Mouse (Mus musculus) cerebellum, adult 18-20 months (tissue): ENCODE measurements around the gene Trcg1.

Source experiments
- DNase-seq, 2 experiments: peaks; one replicate each; pipeline ENCODE4 v3.0.0; 2021

Trcg1 gene

DNA sequence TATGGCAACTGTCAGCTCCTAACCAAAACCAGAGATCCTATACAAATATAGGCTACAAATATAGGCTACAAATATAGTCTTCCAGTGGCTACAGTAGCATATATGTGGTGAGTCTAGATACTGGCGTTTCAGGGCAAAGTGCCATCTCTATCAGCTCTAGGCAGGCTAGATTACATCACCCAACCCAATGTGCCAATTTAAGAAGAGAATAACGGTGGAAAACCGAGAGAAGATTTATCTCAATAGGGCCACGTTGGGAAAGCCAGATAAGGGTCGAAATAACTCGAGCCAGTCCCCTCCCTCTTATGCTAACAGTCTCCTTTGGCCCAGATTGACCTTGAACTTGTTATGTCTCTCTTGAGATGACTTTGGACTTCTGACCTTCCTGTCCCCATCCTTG lies 3.2 kb upstream of the Trcg1 start:
- no peak for DNase-seq

DNA sequence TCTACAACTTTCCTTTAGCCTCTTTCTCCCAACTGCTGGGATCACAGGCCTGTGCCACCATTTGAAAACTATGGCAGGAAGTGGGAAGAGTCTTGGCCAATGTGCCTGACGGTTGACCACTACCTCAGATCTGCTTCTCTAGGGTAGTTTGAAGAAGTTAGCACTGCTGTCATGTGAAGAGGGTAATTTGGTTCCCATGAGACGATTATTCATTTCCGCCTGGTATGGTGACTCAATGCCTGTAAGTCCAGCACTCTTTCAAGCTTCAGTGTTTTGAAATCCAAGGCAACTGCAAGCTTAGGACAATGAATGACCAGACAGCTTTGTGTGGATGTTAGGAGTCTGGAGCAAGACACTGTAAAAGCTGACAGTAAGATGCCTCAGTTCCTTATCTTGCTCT lies 2.6 kb upstream of the Trcg1 start:
- no peak for DNase-seq

DNA sequence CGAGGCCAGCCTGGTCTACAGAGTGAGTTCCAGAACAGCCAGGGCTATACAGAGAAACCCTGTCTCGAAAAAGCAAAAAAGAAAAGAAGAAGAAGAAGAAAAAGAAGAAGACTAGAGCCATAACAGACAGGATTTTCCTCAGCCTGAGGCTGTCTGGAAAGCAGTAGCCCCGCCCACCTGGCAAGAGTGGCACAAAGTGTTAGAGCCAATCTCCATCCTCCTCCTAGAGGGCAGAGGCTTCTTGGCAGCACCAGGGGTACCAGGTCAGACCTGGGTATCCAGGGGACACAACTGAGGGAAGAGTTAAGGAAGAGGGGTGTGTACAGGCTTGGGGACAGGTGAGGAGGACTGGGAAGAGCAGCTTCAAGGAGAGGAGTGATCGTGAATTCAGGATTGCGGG lies 1.3 kb downstream of the Trcg1 start:
- DNase-seq = no peak

DNA sequence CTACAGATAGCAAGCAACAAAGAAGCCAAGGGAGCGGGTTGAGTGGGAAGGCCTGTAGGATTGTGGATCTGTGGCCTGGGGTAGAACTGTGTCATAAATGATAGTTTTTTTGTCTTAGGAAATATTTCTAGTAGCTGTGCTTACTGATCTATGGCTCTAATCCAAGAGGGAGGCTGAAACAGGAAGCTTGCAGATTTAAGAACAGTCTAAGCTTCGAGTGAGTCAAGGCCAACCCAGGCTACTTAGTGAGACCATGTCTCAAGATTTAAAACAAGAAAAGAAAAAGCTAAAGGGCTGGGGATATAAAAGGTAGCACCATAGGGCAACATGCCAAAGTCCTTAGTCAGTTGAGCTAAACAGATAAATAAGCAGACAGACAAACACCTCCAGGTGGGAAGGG lies 1.9 kb downstream of the Trcg1 start:
- no peak for DNase-seq

DNA sequence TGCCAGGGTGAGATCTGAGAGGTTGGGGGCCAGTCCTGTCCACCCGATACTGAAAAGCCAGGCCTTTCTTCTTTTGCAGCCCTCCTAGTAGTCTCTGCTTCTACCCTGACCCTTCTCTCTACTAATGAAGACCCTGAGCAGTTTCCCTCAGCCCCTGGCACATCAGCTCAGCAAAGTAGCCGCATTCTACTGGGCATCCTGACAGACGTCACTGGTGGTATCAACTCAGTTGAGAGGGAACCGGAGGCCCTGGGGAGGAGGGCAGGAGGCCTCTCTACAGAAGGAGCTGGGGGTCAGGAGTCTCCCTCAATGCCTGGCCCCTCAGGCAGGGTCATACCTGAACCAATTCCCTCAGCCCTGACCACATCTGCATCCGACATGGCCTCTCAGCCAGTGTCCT lies 4.8 kb downstream of the Trcg1 start:
- DNase-seq = no peak

DNA sequence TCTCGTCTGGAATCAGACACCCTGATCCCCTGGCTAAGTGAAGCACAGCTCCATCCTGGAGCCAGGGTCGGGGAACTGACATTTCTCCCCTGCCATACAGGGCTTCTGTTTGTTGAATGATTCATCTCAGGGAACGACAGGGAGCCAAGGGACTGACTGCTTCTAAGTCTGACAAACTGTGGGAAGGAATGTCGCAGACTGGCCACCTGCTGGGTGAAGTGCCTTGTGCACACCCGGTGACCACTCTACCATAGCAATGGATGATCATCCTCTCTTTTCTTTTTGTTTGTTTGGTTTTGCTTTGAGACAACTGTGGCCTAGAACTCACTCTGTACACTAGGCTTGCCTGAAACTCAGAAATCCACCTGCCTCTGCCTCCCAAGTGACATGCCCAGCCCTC lies 6.6 kb downstream of the Trcg1 start:
- DNase-seq = no peak

DNA sequence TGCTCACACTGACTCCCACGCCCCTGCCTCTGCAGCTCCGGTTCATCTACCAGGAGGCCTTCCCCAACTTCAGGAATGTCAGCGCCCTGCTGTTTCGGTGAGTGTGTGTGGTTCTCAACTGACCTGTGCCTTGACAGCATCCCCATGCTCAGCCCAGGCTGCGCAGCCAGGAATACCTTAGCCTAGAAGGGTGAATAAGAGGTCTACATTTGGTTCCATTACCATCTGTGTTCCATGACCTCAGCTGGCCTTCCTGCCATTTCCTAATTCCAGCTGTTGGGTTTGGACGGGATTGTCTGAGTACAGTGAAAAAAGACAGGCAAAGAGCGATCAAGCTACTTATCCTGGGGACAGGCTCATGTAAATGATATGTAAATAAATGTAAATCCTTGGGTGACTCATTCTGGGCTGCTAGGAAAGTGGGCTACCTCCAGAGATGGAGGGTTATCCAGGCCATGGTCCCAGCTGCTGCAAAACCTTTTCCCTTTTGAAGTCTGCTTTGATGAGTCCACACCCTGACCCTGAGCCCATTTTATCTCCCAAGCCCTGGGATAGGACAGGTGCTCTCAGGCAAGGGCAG lies 7.8 kb downstream of the Trcg1 start:
- no peak for DNase-seq

DNA sequence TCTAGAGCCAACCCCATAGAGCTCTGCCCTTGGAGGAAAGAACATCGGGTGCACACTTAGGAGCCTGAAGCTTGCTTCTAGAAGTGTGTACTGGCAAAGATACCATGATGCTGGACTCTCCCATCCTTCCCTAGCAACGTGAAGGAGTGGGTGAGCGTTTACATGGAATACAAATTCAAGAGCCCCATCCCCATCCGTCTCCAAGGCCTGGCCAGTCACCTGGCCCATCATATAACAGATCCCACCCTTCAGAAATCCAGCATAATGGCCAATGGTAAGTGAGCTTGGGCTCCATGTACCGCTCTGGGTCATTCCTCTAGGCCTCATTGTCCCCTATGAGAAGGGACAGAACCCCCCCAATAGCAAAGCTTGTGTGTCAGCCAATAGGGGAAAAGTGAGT lies 10.1 kb downstream of the Trcg1 start:
- no peak for DNase-seq

DNA sequence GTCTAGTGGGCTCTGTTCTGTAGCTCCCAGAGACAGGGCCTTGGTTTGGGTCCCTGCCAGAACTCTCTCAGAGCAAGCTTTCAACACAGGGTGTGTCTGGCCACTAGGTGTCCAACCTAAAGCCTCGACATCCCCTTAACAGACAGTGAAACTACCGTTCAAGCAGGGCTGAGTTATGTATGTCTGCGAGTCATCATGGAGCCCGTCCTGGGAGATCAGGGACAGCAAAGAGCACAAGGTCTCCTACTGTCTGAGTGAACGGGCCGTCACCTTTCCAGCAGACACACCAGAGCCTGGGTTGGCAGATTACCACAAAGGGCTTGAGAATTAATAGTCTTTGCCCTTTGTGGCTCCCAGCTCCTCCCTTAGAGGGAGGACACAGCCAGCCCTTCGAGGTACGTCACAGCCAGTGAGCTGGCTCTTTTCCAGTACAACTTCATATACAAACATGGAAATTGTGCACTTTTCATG lies 10.9 kb downstream of the Trcg1 start:
- DNase-seq = no peak

DNA sequence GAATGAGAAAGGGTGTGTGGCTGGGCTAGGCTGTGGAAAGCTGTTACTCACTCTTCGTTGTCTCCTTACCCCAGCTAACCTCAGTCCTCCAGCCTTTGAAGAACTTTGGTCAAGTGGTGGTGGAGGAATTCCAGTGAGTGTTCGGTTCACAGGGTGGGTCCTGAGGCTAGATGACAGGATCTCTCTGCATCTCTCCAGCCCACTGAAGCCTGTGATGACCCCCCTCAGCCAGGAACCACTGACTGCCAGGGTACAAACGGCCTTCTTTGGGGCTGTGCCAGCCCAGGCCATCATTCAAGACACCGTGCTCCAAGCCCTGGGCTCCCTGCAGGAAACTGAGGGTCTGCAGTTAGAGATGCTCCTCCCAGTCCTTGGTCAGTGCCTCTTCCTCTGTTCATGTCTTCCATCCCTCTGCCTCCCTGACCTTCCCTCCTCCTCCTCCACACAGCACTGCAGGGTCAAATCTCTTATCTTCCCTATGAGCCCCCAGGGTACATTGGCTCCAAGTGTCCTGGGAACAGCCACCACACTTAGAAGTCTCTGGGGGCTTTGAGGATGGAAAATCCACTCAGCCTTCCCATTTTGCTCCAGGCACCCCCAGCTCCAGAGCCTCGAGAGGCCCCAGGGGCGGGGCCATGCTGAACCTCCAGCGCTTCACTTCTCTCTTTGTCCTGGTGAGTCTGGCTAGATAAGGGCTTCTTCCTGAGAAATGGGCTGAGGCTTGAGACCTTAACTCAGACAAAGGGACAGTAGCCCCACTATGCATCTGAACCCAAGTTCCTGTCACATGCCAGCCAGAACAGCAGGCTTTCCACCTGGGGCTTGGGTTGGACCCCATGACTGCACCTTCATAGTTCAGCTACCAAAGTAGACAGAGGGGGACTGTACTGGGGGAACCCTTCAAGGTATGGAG lies 11.9 kb downstream of the Trcg1 start:
- DNase-seq = no peak

DNA sequence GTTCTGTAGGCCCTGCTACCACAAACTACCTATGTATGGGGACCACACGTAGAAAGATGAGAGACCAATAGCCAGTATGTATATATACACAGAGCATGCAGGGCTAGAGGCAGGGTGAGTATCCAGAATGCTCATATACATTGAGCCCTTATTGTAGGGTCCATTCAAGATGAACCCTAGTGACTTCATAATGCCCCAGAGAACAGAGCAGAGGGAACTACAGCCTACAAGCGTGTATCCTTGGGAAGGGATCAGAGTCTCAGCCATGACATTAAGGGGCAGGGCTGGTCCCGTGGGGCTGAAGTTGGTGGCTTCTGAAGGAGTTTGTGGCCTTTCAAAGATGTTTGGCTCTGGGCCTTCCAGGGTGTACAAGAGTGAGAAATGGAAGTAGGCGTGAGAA lies 13.7 kb downstream of the Trcg1 start:
- no peak for DNase-seq

DNA sequence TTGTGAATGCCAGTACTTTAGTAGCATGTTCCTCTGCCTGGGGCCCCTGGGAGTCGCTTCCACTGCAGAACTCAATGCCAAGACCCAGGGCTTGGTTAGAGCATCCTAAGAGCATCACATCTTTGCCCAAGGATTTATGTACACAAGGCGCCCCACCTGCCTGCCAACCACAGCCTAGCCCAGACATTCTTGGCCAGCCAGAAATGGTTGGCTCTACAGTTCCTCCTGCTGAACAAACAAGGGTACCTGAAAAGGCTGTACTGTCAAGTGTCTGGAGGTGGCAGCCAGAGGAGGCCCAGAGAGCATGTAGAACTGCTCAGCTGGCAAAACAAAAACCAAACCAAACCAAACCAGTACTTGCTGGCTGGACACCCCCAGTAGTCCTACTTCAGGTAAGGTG lies 14.8 kb downstream of the Trcg1 start:
- DNase-seq = no peak

DNA sequence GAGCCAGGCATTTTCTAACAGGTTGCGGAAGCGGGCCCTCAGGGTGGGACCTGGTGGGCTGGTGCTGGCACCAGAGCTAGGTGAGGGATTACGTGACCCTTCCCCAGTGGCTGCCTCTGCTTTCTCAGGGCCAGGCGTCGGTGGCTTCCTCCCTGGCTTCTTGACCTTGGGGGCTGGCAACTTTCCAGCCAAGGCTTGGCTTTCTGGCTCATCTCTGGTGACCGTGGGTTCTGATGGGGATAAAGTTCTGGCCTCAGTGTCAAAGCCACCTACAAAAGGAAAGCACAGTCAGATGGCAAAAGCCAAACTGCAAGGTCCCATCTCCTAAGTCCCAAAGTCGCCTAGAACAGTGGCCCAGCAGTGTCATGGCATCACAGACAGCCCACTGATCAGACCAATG lies 17.7 kb downstream of the Trcg1 start:
- no peak for DNase-seq

DNA sequence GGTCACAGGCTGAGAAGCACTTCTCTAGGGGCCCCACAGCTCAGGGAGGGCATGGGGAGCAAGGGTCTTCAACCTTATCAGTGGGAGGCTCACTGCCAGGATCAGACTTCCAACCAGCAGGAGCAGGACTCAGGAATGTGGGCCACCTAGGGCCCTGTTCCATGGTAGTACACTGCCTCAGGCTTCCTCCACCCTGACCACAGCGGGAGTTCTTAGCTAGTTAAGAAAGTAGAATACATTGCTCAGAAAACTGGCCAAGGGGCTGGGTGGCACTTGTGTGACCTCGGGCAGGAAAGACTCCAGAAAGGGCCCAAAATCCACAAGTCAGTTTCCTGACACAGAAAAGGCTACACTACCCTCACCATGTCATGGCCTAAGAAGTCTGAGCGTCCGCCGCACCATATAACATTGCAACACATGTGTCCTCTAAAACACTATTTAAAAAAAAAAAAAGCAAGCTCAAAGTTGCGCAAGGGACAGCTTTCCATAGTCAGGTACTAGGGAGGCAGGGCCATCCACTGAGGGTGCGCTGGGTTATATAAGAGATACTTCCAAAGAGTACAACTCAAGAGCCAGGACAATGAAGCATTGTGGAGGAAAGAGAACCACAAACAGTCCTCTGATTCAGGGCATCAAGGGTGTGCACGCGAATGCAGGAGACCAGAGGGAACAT lies 18.6 kb downstream of the Trcg1 start:
- no peak for DNase-seq

DNA sequence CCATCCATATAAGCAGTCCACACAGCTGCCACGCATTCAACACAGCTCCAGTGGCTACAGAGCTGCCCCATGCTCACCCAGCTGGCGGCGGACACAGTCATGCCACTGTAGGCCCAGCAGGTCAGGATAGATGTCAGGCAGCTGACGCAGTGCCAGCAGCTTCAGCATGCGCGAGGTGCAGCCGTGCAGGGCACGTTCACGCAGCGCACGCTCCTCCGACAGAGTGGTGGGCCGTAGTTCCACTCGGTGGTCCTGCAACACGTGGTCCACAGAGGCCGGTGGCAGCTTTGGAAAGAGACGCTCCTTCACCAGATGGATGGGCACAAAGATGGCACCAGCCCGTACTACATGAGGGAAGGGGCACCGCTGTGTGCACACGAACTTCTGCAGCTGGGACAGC lies 20.0 kb downstream of the Trcg1 start:
- no peak for DNase-seq

DNA sequence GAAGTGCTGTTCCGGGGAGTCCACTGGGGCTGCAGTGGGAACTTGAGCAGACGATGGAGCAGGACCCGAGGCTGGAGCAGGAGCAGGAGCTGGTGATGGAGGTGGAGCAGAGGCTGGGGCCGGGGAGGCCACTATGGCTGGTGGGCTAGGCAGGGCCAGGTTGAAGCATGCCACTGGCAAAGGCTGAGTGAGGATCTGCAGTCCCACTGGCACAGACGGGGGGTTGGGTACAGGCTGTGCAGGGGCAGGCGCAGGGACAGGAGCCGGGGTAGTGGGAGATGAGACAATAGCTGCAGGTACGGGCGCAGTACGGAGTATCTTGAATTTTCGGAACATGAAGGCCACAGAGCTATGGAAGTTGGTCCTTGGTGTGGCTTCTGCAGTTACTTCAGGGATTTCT lies 20.5 kb downstream of the Trcg1 start:
- no peak for DNase-seq

DNA sequence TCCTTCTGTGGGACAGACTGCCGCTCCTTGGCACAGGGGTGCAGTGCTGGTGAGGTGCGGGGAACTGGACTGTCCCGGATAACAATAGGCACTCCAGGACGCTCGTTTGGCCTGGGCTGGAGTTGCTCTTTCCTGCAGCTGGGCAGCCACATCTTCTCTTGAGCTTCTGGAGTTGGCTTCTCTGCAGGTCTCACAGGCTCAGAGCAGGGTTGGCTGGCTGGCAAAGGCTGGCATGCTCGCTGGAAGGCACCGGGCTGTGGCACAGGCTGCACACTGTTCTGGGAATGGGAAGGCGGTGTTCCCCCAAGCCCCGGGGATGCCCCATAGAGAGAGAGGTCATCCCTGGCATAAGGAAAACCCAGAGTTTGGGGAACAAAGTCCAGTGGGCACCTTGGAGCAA lies 21.3 kb downstream of the Trcg1 start:
- DNase-seq = no peak

DNA sequence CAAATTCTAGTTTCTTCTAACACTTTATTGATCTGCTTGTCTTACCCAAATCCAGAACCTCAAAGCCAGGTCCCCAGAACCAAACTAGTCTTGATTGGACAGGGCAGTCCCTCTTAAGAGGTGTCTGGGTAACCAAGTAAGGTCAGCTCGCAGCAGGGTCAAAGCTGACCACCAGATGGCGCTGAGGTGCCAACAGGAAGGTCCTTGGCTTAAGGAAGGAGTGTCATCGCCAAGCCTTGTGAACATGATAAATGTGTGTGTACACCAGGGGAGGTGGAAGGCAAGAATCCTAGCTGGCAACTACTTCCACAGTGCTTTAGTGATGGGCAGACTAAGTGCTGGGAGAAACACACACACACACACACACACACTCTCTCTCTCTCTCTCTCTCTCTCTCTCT lies 23.4 kb downstream of the Trcg1 start:
- peak; percentile 95 for DNase-seq

DNA sequence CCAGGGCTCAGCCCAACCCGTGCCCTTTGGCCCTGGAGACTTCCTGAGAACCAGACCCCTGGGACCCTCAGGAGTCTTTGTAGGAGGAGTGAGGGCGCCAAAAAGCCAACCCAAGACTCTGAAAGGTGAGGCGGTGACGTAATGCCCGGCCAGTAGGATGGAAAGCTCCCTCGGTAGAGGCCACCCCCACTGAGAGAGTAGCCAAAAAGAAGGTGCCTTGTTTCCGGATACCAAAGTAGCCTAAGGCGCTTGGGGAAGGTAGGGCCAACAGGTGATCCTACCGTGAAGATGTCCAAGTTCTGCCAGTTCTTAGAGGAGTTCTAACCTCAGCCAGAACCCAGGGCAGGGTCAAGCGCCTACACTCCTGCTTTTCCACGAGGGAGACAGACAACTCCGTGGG lies 24.6 kb downstream of the Trcg1 start:
- no peak for DNase-seq

DNA sequence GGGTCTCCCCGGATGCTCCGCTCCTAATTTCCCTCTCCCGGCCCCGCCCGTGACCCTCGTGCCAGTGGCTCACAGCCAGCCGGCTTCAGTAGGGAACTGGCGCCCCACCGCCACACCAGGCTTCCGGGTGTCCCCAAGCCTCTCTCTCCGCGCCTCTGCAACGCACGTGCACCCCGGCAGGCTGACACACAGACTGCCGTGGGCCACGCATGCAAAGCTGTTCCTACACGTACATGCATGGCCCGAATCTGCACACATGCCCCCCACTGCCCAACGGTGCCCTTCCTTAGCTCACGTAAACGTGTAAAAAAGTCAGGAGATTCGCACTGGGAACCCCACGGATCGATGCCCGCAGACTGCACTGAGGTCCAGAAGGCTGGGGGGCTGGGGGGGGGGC lies 25.2 kb downstream of the Trcg1 start:
- DNase-seq = peak; percentile 32 to 46

DNA sequence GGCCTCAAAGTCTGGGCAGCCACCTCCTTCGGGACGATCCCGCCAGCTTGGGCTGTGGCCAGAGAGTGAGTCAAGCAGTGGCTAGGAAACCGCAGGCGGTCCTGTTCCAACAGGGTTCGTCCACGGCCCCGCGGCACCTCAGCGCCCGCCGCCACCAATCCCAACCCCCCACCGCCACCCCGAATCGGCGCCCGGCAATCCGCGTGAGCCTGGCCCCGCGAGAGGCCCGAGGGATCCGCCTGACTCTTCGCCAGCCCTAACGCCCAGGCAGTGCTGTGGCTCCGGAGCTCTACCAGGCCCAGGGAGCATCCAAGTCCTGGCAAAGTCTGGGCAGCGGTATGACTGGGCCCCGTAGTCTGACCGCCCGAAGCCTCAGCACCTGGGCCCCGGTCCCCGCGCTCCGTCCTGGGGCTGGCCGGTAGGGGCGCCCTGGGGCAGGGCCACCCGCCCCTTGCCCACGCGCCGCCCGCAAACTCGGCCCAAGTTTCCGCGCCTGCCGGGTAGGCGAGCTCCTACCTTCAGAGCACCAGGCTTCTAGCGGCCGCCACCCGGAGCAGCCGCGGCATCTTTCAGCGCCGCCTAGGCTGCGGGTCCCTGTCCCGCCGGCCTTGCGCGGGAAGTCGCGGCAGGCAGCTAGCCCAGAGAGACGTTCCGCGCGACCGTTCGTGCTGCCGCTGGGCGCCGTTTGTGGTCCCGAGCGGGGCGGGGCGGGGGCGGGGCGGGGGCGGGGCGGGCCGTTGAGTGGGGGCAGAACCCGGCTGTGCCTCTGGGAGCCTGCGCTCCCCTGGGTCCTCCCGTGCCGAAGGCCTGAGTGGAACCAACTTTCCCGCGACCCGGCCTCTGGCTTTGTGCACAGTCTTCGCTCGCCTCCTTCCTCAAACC lies 25.8 kb downstream of the Trcg1 start, which contains the start of gene 1700017B05Rik:
1700017B05Rik (minus strand) TSS at position 700 of the 882 bp plus-strand sequence.
- DNase-seq = peak; percentile 62 to 79

DNA sequence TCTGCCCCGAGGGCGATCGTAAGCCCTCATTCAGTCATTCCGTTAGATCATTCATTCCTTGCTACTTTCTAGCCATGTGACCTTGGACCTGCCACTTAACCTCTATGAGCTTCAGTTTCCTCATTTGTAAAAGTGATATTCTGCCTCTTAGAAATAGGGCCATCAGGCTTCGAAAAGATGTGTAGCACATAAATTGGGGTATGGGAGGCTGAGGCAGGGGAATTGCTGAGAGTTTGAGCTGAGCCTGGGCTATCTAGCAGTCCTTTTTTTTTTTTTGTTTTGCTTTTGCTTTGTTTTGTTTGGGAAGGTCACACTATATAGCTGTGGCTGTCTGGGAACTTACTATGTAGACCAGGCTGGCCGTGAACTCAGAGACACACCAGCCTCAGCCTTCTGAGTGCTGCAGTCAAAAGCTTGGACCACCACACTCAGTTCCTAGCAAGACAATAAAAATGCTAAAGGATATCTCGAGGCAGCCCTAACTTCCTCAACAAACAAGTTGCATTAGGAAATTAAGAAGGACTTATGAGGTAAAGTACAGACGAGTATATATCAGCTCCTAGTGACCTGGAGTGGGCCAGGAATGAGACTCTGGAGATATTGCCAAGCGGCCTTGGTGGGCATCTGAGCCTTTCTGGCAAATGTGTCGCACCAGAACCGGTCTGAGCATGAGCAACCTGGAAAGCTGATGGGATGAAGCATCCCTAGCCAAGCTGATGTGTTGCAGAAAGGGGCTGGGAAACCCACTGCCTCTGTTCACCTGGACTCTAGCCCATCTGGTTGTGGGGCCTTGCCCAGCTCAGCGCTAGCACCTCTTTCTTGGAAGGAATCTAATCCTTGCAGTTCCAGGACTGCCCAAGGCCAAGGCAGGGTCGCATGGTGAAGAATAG lies 26.7 kb downstream of the Trcg1 start:
- DNase-seq = no peak
